Mouse (Mus musculus) right cerebral cortex, postnatal 10 days (tissue): ENCODE data around the gene Mogat1.
"Not testable (repeated sequence)": the region's sequence is repeated elsewhere in the genome, so short reads cannot be mapped to it uniquely, and the experiment has no call there.

Source experiments
- DNase-seq, 2 experiments: peaks; one replicate each; pipeline ENCODE4 v3.0.0; 2021; ENCODE audit warnings: low spot score in 2 of 2

The Mogat1 gene

DNA sequence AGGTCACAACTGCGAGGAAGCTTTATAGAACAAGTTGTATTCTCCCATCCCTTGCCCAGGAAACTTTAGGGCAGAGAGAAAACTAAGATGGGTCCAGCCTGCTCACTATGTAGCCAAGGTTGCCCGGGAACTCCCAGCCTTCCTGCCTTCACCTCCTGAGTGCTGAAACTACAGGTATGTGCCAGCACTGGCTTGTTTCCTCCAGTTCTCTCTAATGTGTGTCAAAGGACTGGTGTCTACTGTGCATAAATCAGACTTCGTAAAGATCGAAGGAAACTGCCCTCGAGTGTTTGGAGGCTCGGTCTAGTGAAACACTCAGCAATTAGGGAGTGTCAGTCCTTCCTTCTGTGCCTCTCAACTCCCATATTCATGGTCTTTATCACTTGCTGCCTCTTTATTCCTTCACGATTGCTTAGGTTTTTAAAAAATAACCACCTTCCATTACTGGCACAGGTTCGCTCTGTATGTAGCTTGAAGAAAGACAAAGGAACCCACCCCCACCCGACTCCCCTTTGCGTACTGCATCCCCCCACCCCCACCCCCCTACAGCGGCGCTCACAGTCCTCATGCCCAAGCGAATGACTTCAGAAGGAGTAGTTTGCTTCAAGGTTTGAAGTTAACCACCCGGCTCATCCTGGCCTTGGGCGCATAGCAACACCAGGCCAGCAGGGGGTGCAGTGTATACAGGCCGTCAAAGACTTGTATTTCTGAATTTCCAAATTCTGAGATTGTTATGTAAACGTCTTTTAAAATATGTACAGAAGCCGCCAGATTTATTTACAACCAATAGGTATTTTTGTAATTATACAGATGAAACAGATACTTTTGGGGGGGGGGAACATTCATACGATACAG lies 25.7 kb downstream of the Mogat1 start:
- DNase-seq: peak; percentile 81 to 90

DNA sequence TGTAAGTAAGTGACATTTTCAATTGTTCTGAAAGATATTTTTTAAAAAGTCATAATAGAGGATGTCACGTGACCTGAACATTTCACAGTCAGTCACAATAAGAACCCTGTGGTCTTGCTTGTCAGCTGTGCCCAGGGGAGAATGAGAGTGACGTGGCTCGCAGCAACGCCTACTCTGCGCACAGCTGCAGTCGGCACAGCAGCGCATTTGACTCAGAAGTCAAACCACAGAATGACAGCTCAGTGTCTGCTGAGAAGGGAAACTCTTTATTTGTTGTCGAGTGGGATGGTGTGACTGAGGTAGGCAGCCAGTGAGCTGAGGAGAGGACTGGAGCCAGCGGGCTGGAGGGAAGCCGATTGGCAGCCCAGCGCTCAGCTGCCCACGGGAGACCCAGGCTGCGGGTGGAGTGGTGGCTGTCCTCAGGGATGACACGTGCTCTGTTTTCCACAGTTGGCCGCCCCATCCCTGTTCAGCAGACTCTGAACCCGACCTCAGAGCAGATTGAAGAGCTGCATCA lies 26.8 kb downstream of the Mogat1 start:
- DNase-seq: peak; percentile 78 to 85

GRCm38 (mm10) chr1:78538396-78538795 lies 27.6 kb downstream of the Mogat1 start:
- DNase-seq: no peak

DNA sequence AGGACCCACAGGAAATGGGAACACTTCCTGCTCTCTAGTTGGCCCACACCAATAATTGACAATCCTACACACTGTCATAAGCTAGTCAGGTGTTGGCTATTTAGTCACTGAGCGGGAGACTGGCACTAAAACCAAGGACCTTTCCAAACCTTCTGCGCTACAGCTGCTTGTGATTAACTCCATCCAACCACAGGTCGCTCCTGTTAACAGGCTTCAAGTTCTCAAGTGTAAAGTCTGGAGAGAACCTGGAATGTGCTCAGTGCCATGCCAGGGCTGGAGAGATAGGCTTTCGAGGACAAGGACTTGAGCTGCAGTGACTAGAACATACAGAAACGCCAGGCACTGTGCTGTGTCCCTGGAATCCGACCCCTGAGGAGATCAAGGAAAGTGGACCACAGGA lies 28.4 kb downstream of the Mogat1 start:
- DNase-seq: no peak

GRCm38 (mm10) chr1:78543631-78544030 lies 32.8 kb downstream of the Mogat1 start:
- not testable (repeated sequence) for DNase-seq

DNA sequence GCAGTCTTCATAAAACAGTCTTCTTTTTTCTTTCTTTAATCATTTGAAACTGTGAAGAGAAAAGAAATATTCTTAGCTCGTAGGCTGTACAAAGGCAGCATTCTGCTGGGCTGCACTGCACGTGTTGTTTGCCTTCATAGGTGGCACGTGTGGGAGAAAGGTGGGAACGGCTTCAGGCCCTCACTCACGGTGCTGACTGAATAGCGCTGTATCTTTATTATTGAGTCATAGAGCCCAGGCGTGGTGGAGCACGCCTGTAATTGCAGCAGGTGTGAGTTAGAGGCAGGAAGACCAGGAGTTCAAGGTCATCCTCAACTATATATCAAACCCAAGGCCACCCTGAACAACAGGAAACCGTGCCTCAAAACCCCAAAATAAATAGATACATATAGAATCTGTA lies 35.5 kb downstream of the Mogat1 start:
- DNase-seq: no peak

DNA sequence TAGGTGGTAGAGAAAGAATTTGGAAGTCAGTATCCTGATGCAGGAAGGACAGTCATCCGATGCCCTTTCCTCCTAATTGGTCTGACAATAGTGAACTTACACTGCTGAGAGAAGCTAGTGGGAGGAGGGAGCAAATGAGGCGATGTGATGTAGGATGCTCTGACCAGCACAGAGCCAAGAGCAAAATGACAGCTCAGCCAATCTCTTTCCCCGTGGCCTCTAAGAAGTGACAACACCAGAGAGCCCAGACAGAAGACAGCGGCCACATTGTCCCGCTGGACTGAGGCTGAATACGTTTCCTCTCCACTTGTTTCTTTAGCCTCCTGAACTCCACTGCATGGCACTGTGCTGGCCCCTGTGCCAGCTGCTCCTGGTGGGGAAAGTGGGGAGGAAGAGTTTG lies 38.2 kb downstream of the Mogat1 start:
- DNase-seq: no peak

GRCm38 (mm10) chr1:78554012-78554666 lies 43.3 kb downstream of the Mogat1 start:
- no peak for DNase-seq

DNA sequence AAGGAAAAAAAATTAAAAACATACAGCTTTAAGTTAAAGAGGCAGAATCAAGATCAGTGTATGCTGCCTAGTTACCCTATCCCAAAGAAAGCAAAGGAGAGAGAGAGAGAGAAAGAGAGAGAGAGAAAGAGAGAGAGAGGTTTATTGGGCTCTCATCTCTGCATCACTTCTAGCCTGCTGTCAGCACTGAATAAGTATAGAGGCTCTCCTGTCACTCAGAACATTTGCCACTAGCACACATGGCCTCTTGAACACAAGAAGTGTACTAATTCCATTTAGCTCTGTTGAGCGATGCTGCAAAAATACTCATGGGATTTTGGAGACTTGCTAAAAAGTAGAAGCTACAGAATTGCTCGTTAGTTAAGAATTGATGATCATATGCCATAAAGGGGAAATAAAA lies 56.2 kb downstream of the Mogat1 start:
- DNase-seq: no peak

GRCm38 (mm10) chr1:78567421-78567820 lies 56.6 kb downstream of the Mogat1 start:
- no peak for DNase-seq

DNA sequence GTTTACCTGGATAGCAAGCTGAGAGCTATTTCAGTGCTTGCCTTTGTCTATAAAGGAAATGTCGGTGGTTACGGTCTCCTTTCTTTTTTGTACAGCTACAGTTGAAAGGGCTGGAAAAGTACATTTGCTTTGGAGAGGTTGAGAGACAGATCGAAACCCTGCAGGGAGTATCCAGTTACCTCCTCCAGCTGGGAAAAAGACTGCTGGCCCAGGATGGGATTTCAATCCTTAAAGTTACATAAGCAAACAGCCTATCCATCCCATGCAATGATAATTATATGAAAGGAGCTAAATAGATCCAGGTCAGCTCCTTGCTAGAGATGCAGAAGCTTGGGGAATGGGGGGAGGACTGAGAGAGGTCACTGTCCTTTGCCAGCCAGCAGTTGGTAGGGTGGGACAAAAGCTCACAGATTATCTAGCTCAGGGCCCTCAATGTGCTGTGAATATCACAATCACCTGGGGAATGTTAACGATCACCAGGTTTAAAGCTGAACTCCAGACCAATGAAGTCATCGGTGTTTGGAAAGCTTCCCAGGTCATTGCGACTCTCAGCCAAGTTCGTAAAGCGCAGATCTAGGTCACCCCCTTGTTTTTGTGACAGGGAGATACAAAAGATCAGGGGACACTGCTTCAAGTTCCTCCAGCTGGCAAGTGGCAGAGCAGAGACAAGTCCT lies 57.2 kb downstream of the Mogat1 start:
- peak; percentile 34 to 39 for DNase-seq

GRCm38 (mm10) chr1:78569617-78570016 lies 58.8 kb downstream of the Mogat1 start:
- DNase-seq: no peak

- DNase-seq: peak in 1 of 2 experiments; percentile 38
These were observed 74.3 kb downstream of the Mogat1 start for GRCm38 (mm10) chr1:78585080-78585479.

DNA sequence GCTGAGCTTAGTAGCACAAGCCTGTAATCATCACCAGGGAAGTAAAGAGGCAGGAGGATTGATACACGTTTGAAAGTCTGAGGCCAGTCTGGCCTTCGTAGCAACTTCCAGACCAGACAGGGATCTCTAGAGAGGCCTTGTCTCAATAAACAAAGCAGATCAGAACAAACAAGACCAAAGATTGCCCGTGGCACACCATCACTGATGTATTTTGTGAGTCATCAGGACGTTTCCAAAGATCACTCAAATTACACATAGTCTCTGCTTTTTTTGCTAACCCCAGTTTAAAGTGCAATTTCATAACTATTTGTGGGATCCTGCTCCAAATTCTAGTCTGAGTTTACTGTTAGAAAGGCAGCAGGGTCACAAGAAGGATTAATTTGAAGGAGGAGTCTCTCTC lies 76.2 kb downstream of the Mogat1 start:
- DNase-seq: no peak
